Mouse (Mus musculus) stomach, postnatal 0 days (tissue): Measurements from ENCODE around the gene Dpf3.

Experiments used
- CTCF ChIP-seq: IDR thresholded peaks from 2 replicates; pipeline ENCODE4 v1.5.1; 2016; ENCODE audit warnings: antibody characterized with exemption, low read depth, mild to moderate bottlenecking, moderate library complexity
- EP300 ChIP-seq: optimal IDR thresholded peaks from 2 replicates; pipeline ENCODE3; 2016; ENCODE audit warnings: antibody characterized with exemption

- TF ChIP-seq CTCF, result no peak
- TF ChIP-seq EP300, result no peak
Measured at GRCm38 (mm10) chr12:83309031-83309804, 178.3 kb downstream of the Dpf3 start.
